ENCODE assay signal across 38 mouse cellular contexts in genomic region chr17:38406135-38406534, GRCm38 (mm10). TPM values are rescaled to one million over a fixed set of nuclear protein-coding genes. Genes with fewer than 3 reads are reported as not detected.
"Had no signal": no experiment of that assay in that cellular context is flagged by ENCODE, and none has a peak within 500 bp of the region (broad histone marks: within the 10 kb centered on the region; RNA-seq: fewer than 3 reads in every experiment).

No protein-coding gene starts in this region.

- H3K4me3 ChIP-seq: embryonic facial prominence, embryonic 10.5 days; embryonic facial prominence, embryonic 12.5 days; embryonic facial prominence, embryonic 13.5 days; embryonic facial prominence, embryonic 15.5 days; erythroblast, embryonic 14.5 days; forebrain, embryonic 10.5 days; forebrain, embryonic 12.5 days; forebrain, embryonic 13.5 days; forebrain, embryonic 15.5 days; gastrocnemius, adult 2 months; heart, adult 2 months; heart, embryonic 10.5 days had no signal

- H3K27me3 ChIP-seq: embryonic facial prominence, embryonic 12.5 days; embryonic facial prominence, embryonic 13.5 days; embryonic facial prominence, embryonic 15.5 days; forebrain, embryonic 12.5 days; forebrain, embryonic 13.5 days; forebrain, embryonic 15.5 days had no signal

- H3K9ac ChIP-seq: embryonic facial prominence, embryonic 12.5 days; embryonic facial prominence, embryonic 13.5 days; embryonic facial prominence, embryonic 15.5 days; forebrain, embryonic 12.5 days; forebrain, embryonic 13.5 days; forebrain, embryonic 15.5 days; forebrain, postnatal 0 days had no signal

- H3K4me1 ChIP-seq: embryonic facial prominence, embryonic 10.5 days; embryonic facial prominence, embryonic 12.5 days; embryonic facial prominence, embryonic 13.5 days; embryonic facial prominence, embryonic 15.5 days; forebrain, embryonic 10.5 days; forebrain, embryonic 12.5 days; forebrain, embryonic 13.5 days; forebrain, embryonic 15.5 days; heart, embryonic 10.5 days had no signal

- ATAC-seq: forebrain, embryonic 13.5 days; forebrain, embryonic 14.5 days; forebrain, embryonic 15.5 days; forebrain, embryonic 16.5 days; forebrain, postnatal 0 days had no signal

- H3K27ac ChIP-seq: embryonic facial prominence, embryonic 10.5 days; embryonic facial prominence, embryonic 12.5 days; embryonic facial prominence, embryonic 13.5 days; embryonic facial prominence, embryonic 15.5 days; forebrain, embryonic 10.5 days; forebrain, embryonic 12.5 days; forebrain, embryonic 13.5 days; forebrain, embryonic 15.5 days; gastrocnemius, adult 2 months; heart, adult 2 months; heart, embryonic 10.5 days had no signal

- H3K36me3 ChIP-seq: embryonic facial prominence, embryonic 10.5 days; embryonic facial prominence, embryonic 12.5 days; embryonic facial prominence, embryonic 13.5 days; embryonic facial prominence, embryonic 15.5 days; forebrain, embryonic 10.5 days; forebrain, embryonic 12.5 days; forebrain, embryonic 15.5 days; heart, embryonic 10.5 days had no signal

- DNase-seq: cerebellum, adult 9-10 months; cerebellum, adult 9-11 months; cerebellum, postnatal 10 days; cerebellum, postnatal 14 days; cerebellum, postnatal 25 days; cerebellum, postnatal 36 days; embryo, embryonic 11 days; forebrain, postnatal 0 days; gastrocnemius, adult 2 months; gastrocnemius, postnatal 10 days; gastrocnemius, postnatal 14 days; gastrocnemius, postnatal 25 days; gastrocnemius, postnatal 36 days; heart, adult 18-20 months; heart, adult 2 months had no signal

- H3K9me3 ChIP-seq: embryonic facial prominence, embryonic 13.5 days; embryonic facial prominence, embryonic 15.5 days had no signal

RNA-seq across cellular contexts. Expression of gene Esp36, which starts 13.8 kb away (rescaled TPM):
- total RNA-seq: common myeloid progenitor, adult 5-6 weeks; forebrain, postnatal 0 days; gastrocnemius, adult 18-20 months; gastrocnemius, adult 2 months; gastrocnemius, adult 8-10 months; gastrocnemius, postnatal 10 days; gastrocnemius, postnatal 14 days; gastrocnemius, postnatal 25 days; gastrocnemius, postnatal 36 days; gastrocnemius, postnatal 4 days; heart, adult 18-20 months; heart, adult 2 months; heart, adult 8-10 months had no signal
- polyA plus RNA-seq: cortical plate, adult 2 months; embryonic facial prominence, embryonic 10.5 days; embryonic facial prominence, embryonic 11.5 days; embryonic facial prominence, embryonic 12.5 days; embryonic facial prominence, embryonic 13.5 days; embryonic facial prominence, embryonic 14.5 days; embryonic facial prominence, embryonic 15.5 days; erythroblast, embryonic 14.5 days; forebrain, embryonic 10.5 days; forebrain, embryonic 11.5 days; forebrain, embryonic 12.5 days; forebrain, embryonic 13.5 days; forebrain, embryonic 14.5 days; forebrain, embryonic 15.5 days; forebrain, embryonic 16.5 days; forebrain, postnatal 0 days; frontal cortex, adult 2 months; gonadal fat pad, adult 2 months; heart, adult 2 months; heart, embryonic 10.5 days had no signal
